In the genomic region with DNA sequence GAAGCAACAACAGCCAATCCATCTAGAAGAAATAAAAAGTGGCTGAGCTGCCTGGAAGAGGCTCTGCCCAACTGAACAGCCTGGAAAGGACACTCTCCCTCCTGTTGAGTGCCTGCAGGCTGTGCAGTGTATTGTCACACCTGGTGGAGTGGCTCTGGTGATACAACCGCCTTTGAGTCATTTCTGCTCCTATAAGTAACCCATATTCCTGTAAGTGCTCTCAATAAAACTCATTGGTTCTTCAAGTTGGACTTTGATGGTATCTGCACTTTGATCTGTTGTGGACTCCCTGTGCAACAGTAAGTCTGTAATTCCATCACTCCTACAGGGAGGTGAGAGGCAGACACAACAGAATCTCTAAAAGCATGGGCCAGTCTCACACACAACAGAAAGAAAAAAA, we compare ENCODE assay signal across 31 mouse cellular contexts. TPM values are rescaled to one million over a fixed set of nuclear protein-coding genes. Genes with fewer than 3 reads are reported as not detected.
DNase-seq lines count a peak whose midpoint lies in the region; ATAC-seq and TF ChIP-seq lines count a peak whose summit lies in the region.
"Had no signal": no experiment of that assay in that cellular context is flagged by ENCODE, and none has a peak within 500 bp of the region (broad histone marks: within the 10 kb centered on the region; RNA-seq: fewer than 3 reads in every experiment).

No protein-coding gene starts in this region.

- WGBS in kidney, adult 2 months: 72% methylated on average over 1 of the region's 1 CpGs
- 37% methylated on average over 1 of the region's 1 CpGs for WGBS in intestine, postnatal 0 days
- 37% methylated on average over 1 of the region's 1 CpGs for WGBS in small intestine, adult 2 months

- peak; percentile 47 for DNase-seq in kidney, adult 2 months
- no peak for DNase-seq in kidney, adult 11 months
- no peak for DNase-seq in lung, postnatal 10 days
- DNase-seq in lung, postnatal 25 days (ENCODE audit: low spot score): no peak
- DNase-seq: adrenal gland, postnatal 10 days; adrenal gland, postnatal 36 days; B cell, adult 2 months; cerebellum, adult 11 months; cerebellum, adult 2 months; cerebellum, postnatal 10 days; cerebellum, postnatal 36 days; embryo, embryonic 11 days; gastrocnemius, postnatal 10 days; gastrocnemius, postnatal 36 days; heart, adult 2 months; heart, postnatal 14 days; heart, postnatal 4 days had no signal

- no peak overlapping the region for H3K4me3 ChIP-seq in kidney, adult 2 months (ENCODE audit: insufficient read depth, low read depth, low read length)
- H3K4me3 ChIP-seq in embryonic fibroblast, embryonic 13.5 days (ENCODE audit: insufficient read depth, low read length): no peak overlapping the region
- H3K4me3 ChIP-seq in intestine, postnatal 0 days (ENCODE audit: low read depth, low read length): no peak overlapping the region
- no peak overlapping the region for H3K4me3 ChIP-seq in small intestine, adult 2 months (ENCODE audit: low read depth, low read length)
- H3K4me3 ChIP-seq: embryonic facial prominence, embryonic 10.5 days; embryonic facial prominence, embryonic 13.5 days; forebrain, embryonic 10.5 days; forebrain, embryonic 13.5 days; heart, adult 2 months; heart, embryonic 10.5 days; heart, embryonic 13.5 days; hindbrain, embryonic 15.5 days had no signal

- TF ChIP-seq POLR2A in kidney, adult 2 months (IDR thresholded peaks at IDR 0.05; ENCODE audit: low read depth, low read length): no peak
- TF ChIP-seq POLR2A in embryonic fibroblast, embryonic 13.5 days (IDR thresholded peaks at IDR 0.05; ENCODE audit: low read depth, low read length): no peak
- no peak for TF ChIP-seq POLR2A in small intestine, adult 2 months (IDR thresholded peaks at IDR 0.05; ENCODE audit: low read depth, low read length)

- ATAC-seq in intestine, postnatal 0 days: peak; percentile 55
- ATAC-seq: forebrain, embryonic 13.5 days; forebrain, embryonic 16.5 days had no signal

- no peak overlapping the region for H3K9ac ChIP-seq in intestine, postnatal 0 days (ENCODE audit: low read depth, low read length)
- H3K9ac ChIP-seq: embryonic facial prominence, embryonic 13.5 days; forebrain, embryonic 13.5 days; heart, embryonic 13.5 days; hindbrain, embryonic 15.5 days had no signal

- no peak for TF ChIP-seq CTCF in kidney, adult 2 months (conservative IDR thresholded peaks at IDR 0.05; ENCODE audit: insufficient read depth, insufficient read length, low read depth, low read length)
- TF ChIP-seq CTCF in embryonic fibroblast, embryonic 13.5 days (IDR thresholded peaks at IDR 0.05; ENCODE audit: borderline replicate concordance, insufficient read depth, low read length): no peak
- TF ChIP-seq CTCF in intestine, postnatal 0 days (IDR thresholded peaks at IDR 0.05; ENCODE audit: low read depth): peak; percentile 17; the same call in 1 of the 2 replicates
- TF ChIP-seq CTCF in small intestine, adult 2 months (IDR thresholded peaks at IDR 0.05; ENCODE audit: extremely low read depth, insufficient read length, insufficient replicate concordance, low read depth, low read length): no peak

- no peaks in the 10 kb centered on the region for H3K27me3 ChIP-seq in kidney, adult 2 months (replicated peaks; ENCODE audit: control insufficient read depth, insufficient read depth, low read length)
- no peaks in the 10 kb centered on the region for H3K27me3 ChIP-seq in intestine, postnatal 0 days (replicated peaks; ENCODE audit: control insufficient read depth, insufficient read depth, low read length)
- H3K27me3 ChIP-seq in small intestine, adult 2 months (ENCODE audit: control insufficient read depth, insufficient read depth, low read length): no peaks in the 10 kb centered on the region
- H3K27me3 ChIP-seq: CH12.LX; embryonic facial prominence, embryonic 13.5 days; forebrain, embryonic 13.5 days; heart, embryonic 13.5 days; hindbrain, embryonic 15.5 days; Patski had no signal

- H3K9me3 ChIP-seq in intestine, postnatal 0 days (ENCODE audit: control insufficient read depth): no peaks in the 10 kb centered on the region
- H3K9me3 ChIP-seq: embryonic facial prominence, embryonic 10.5 days; forebrain, embryonic 10.5 days; forebrain, embryonic 13.5 days; G1E; heart, embryonic 10.5 days; heart, embryonic 13.5 days; hindbrain, embryonic 15.5 days had no signal

- no peak overlapping the region for H3K27ac ChIP-seq in kidney, adult 2 months (ENCODE audit: insufficient read depth, low read depth, low read length)
- peak overlapping the region; percentile 1; the same call in 1 of the 2 replicates for H3K27ac ChIP-seq in embryonic fibroblast, embryonic 13.5 days (ENCODE audit: insufficient read depth, low read length)
- peak overlapping the region; percentile 68 for H3K27ac ChIP-seq in intestine, postnatal 0 days (ENCODE audit: low read depth, low read length)
- peak overlapping the region; percentile 20 for H3K27ac ChIP-seq in small intestine, adult 2 months (ENCODE audit: insufficient read depth, low read depth, low read length)
- H3K27ac ChIP-seq: embryonic facial prominence, embryonic 10.5 days; embryonic facial prominence, embryonic 13.5 days; forebrain, embryonic 10.5 days; forebrain, embryonic 13.5 days; heart, adult 2 months; heart, embryonic 10.5 days; heart, embryonic 13.5 days; hindbrain, embryonic 15.5 days had no signal

- peak overlapping the region; percentile 38 for H3K4me2 ChIP-seq in intestine, postnatal 0 days (replicated peaks; ENCODE audit: low read depth)
- H3K4me2 ChIP-seq: embryonic facial prominence, embryonic 13.5 days; forebrain, embryonic 13.5 days; heart, embryonic 13.5 days; hindbrain, embryonic 15.5 days had no signal

- no peaks in the 10 kb centered on the region for H3K36me3 ChIP-seq in kidney, adult 2 months (ENCODE audit: control insufficient read depth, insufficient read depth, low read length)
- no peaks in the 10 kb centered on the region for H3K36me3 ChIP-seq in intestine, postnatal 0 days (ENCODE audit: control insufficient read depth, insufficient read depth)
- no peaks in the 10 kb centered on the region for H3K36me3 ChIP-seq in small intestine, adult 2 months (ENCODE audit: control insufficient read depth, insufficient read depth, low read length)
- H3K36me3 ChIP-seq: embryonic facial prominence, embryonic 10.5 days; embryonic facial prominence, embryonic 13.5 days; forebrain, embryonic 10.5 days; G1E; heart, embryonic 10.5 days; heart, embryonic 13.5 days; hindbrain, embryonic 15.5 days had no signal

- H3K4me1 ChIP-seq in kidney, adult 2 months (ENCODE audit: control insufficient read depth, insufficient read depth, low read length): peaks cover 2% of the 10 kb centered on the region; the same call in 1 of the 2 replicates
- H3K4me1 ChIP-seq in embryonic fibroblast, embryonic 13.5 days (ENCODE audit: control insufficient read depth, insufficient read depth, low read length): peaks cover 4% of the 10 kb centered on the region
- no peaks in the 10 kb centered on the region for H3K4me1 ChIP-seq in intestine, postnatal 0 days (replicated peaks; ENCODE audit: control insufficient read depth, insufficient read depth, low read length)
- H3K4me1 ChIP-seq in small intestine, adult 2 months (ENCODE audit: control insufficient read depth, insufficient read depth, insufficient read length, low read length): peaks cover 14% of the 10 kb centered on the region
- H3K4me1 ChIP-seq: embryonic facial prominence, embryonic 10.5 days; embryonic facial prominence, embryonic 13.5 days; forebrain, embryonic 10.5 days; forebrain, embryonic 13.5 days; hindbrain, embryonic 15.5 days had no signal

RNA-seq across cellular contexts. Expression of a gene that starts 42.5 kb away (rescaled TPM):
- polyA plus RNA-seq in kidney, adult 2 months (2012; rRNA removed): 4.7 and 5.8 TPM in 2 replicates
- polyA plus RNA-seq in embryonic fibroblast, embryonic 13.5 days (2011; ENCODE audit: insufficient read length, low read depth, missing spikeins): 30.0 and 38.6 TPM in 2 replicates
- 11.6 and 14.5 TPM in 2 replicates for polyA plus RNA-seq in intestine, postnatal 0 days (2015; fragmentation: Nextera tagmentation; extraction: Ambion mirVana)
- 2.7 and 2.8 TPM in 2 replicates for polyA plus RNA-seq in small intestine, adult 2 months (2012; rRNA removed)

RNA-seq across cellular contexts. Expression of a gene that starts 42.8 kb away (rescaled TPM):
- 5.1 and 5.9 TPM in 2 replicates for polyA plus RNA-seq in kidney, adult 2 months (2012; rRNA removed)
- polyA plus RNA-seq in embryonic fibroblast, embryonic 13.5 days (2011; ENCODE audit: insufficient read length, low read depth, missing spikeins): not detected in 2 replicates
- polyA plus RNA-seq in intestine, postnatal 0 days (2015; fragmentation: Nextera tagmentation; extraction: Ambion mirVana): 4.1 and 5.3 TPM in 2 replicates
- 0.14 and 0.15 TPM in 2 replicates for polyA plus RNA-seq in small intestine, adult 2 months (2012; rRNA removed)
- polyA plus RNA-seq: G1E had no signal
